Mouse (Mus musculus) layer of hippocampus, adult 18-20 months (tissue): ENCODE data around the gene Pum2. TPM values are rescaled to one million over a fixed set of nuclear protein-coding genes. Genes with fewer than 3 reads are reported as not detected.

Experiments
- DNase-seq, 2 experiments: peaks; one replicate each; pipeline ENCODE4 v3.0.0; 2022; ENCODE audit warnings: low spot score in 2 of 2
- total RNA-seq, 2 experiments: library from RNA; stranded (reverse); gene quantifications; 2 replicates each; pipeline ENCODE4 v1.2.3; 2021

The Pum2 gene
- total RNA-seq, 2 experiments from 2014 or later: 195 to 211 TPM

DNA sequence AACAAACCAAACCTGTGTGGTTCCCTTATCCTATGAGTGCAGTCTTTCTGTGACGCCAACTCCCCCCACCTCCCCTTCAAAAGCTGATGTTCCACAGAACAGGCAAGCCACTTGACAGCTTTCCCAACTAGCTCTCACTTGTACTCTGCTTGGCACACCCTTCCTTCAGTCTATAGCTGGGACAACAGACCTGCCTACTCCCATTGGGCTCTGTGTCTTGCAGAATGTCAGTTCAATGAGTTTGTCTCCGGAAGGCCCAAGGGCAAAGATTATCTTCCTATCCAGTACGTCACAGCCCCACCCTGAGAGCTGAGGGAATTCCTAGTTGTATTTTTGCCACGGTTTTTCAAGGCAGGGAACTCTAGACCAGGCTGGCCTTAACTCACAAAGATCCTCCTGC, 85.2 kb downstream of the Pum2 start:
- DNase-seq: no peak

GRCm38 (mm10) chr12:8759779-8760178, 85.8 kb downstream of the Pum2 start:
- no peak for DNase-seq

DNA sequence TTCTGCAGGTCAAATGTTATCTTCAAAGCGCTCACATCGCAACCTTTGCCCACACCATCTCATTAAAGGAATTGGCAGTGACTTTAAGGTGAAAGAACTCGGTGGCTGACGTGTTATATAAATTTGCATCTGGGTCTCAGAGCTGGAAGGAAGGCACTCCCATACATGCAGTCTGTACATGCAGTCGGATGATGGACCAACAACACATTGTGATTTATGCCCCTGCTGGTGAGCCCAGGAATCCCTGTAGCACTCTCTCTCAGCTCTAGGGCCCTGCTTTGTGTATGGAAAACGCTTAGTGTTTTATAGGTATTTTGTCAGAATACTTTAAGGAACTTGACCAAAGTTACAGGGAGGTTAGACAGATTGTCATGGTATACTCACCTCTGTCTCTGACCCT, 86.6 kb downstream of the Pum2 start:
- DNase-seq: no peak

- DNase-seq: no peak
Measured at GRCm38 (mm10) chr12:8761058-8761457, 87.1 kb downstream of the Pum2 start.

- no peak for DNase-seq
Measured at GRCm38 (mm10) chr12:8762667-8763066, 88.7 kb downstream of the Pum2 start.

DNA sequence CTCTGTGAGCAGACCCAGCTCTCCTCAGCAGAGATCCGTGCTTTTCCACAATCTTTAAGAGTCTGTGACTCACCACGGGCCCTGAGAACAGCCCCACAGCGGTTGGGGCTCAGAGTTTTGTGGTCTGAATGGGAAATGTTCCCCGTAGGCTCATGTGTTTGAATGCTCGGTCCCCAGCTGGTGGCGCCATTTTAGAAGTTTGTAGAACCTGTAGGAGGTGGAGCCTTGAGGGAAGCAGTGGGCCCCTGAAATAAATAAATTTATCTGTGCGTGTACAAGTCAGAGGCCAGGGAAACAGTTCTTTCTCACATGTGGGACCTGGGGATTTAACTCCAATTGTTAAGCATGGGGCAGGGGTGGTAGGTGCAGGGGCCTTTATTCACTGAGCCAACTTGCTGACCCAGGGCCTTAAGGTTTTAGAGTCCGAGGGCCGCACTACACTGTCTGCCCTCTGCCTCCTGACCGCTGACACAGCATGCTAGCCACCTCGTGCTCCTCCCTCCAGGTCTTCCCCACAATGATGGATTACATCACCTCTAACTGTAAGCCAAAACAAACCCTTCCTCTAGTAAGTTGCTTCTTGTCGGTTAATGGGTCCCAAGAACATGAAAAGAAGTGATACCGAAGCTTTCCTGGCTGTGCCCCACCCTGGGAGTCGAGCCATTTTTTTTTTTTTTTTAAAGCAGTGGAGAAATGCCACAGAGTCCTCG, 90.4 kb downstream of the Pum2 start:
- DNase-seq: no peak

DNA sequence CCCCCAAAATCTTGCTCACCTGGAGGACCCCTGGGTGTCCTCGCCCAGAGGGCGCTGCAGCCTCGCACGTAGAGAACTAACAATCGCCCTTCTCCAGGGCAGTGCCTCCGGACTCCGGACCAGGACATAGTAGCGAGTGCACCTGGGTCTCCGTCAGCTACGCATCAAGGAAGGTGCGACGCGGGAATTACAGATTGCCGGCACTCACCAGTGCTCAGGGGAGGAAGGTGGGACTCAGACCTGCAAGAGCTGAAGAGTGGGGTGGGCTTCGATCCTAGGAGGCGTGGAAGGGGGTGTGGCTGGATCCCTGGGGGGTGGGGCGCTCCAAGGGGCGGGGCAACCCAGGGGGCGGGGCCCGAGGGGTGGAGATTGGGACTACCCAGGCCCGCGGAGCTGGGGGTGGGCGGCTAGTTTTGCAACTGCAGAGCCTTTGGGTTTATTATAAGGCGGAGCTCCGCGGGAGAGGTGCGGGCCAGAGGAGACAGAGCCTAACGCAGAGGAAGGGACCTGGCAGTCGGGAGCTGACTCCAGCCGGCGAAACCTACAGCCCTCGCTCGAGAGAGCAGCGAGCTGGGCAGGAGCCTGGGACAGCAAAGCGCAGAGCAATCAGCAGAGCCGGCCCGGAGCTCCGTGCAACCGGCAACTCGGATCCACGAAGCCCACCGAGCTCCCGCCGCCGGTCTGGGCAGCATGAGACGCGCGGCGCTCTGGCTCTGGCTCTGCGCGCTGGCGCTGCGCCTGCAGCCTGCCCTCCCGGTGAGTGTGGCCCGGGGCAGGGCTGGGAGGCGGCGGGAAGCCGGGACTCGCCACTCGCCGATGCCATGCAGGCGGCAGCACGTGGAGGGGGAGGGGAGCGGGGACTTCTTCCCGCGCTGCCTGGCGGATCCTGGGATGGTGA, 97.3 kb downstream of the Pum2 start, which contains the start of gene Sdc1:
Gene Sdc1, plus strand, starts transcription at position 378 of the 898 bp plus-strand sequence.
- DNase-seq: peak; percentile 7 to 9

DNA sequence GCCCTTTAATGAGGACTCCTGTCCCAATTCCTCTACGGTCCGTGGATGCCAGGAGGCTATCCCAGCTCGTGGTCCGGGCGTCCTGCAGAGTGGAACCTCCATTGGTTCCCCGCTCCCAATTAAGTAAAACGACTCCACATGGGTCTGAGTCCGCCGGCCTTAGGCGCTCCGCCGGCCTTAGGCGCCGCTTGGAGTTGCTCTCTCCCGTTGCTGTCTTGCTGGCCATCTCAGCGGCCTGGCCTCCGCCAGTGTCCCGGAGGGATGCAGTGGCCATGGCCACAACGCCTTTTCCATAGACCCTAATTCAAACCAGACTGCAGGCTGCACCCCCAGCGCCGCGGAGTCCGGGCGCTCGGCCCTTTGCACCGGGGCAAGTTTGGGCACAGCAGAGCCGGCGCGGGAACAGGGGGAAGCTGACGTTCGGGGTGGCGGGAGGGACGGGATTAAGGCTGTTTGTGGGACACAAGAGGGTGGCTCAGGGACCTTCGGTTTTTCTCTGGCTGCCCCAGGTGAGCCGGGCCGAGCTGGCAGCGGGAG, 98.0 kb downstream of the Pum2 start:
- DNase-seq: no peak

DNA sequence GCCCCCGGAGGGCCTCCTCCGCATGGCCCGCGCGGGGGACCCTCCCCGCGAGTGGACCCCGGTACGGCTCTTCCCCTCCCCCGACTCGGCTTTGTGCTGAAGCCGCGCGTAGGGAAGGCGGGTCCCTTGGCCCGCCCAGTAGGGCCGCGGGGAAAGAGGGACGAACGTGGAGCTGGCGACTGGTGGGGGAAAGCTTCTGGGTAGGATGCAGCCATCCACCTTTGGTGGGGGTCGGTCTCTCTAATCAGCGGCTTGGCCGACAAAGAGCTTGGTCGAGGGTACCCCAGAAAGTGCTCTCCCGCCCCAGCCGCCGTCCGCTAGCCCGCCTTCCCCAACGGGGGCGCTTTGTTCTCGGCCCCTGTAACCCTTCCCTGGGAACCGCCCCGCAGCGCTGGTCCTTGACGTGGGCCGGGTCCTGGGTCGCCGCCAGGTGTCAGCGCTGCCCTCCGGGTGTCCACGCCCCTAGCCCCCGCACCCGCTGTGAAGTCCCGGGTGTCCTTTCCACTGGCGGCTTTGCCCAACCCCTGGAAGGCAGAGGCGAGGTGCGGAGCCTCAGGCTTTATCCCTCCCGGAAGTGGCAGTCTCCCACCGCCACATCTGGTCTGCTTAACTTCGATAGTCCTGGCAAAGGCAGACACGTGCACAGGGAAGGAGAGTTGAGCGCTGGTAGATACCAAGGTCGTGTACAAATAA, 98.7 kb downstream of the Pum2 start:
- no peak for DNase-seq

- DNase-seq: no peak
Measured at GRCm38 (mm10) chr12:8773336-8773735, 99.4 kb downstream of the Pum2 start.

- DNase-seq: no peak
Measured at GRCm38 (mm10) chr12:8774183-8774582, 100.2 kb downstream of the Pum2 start.

- DNase-seq: no peak
Measured at GRCm38 (mm10) chr12:8776206-8776605, 102.3 kb downstream of the Pum2 start.

- no peak for DNase-seq
Measured at GRCm38 (mm10) chr12:8776741-8777140, 102.8 kb downstream of the Pum2 start.

DNA sequence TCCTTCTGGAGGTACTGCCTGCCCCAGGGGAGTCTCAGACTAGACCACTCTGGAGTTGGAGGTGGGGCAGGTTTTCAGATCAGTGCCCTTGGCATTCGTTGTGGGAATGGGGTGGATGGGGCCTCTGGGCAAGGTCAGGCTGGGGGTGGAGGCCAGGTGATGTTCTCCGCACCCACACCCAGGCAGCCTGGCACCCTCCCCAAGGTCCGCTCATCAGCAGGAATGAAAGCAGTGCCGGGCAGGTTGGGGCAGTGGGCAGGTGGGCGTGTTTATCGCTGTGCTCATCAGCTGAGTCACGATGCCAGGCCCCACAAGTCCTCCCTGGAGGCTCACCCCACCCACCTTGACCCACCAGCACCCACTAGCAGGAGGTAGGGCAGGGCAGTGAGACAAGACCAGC, 104.2 kb downstream of the Pum2 start:
- DNase-seq: no peak

GRCm38 (mm10) chr12:8779851-8780250, 105.9 kb downstream of the Pum2 start:
- DNase-seq: no peak

DNA sequence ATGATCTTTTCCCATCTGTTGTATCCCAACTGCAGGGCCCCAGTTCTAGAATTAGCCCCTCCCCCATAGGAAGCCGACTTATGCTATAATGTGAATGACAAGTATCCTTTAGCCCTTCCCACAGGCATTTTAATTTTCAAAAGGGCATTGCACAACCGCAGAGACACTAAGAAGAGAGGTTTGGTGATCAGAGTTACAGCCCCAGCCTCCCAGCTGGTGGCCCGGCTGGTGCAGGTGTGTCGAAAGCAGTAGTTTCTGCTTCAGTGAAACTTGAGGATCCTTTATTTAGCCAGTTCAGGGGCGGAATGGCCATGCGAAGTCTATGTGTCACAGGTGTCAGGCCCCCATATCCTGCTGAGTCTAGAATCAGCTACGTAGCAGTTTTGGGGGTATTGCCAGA, 107.2 kb downstream of the Pum2 start:
- no peak for DNase-seq

GRCm38 (mm10) chr12:8781681-8782378, 107.9 kb downstream of the Pum2 start:
- no peak for DNase-seq

GRCm38 (mm10) chr12:8782565-8782964, 108.6 kb downstream of the Pum2 start:
- no peak for DNase-seq

- peak in 1 of 2 experiments; percentile 52 for DNase-seq
Measured at GRCm38 (mm10) chr12:8784189-8784588, 110.3 kb downstream of the Pum2 start.

GRCm38 (mm10) chr12:8786476-8786875, 112.5 kb downstream of the Pum2 start:
- no peak for DNase-seq
